Mouse (Mus musculus): Measurements from ENCODE around the gene Flg.
A peak's percentile ranks its signal among the peaks of the same experiment; 100 is the strongest.

Flg gene

GRCm38 (mm10) chr3:93273223-93273622 lies at the start of gene Flg:
TSS of gene Flg (plus strand) at chr3:93273523.
- DNase-seq (ENCODE audit: low read depth, low spot score), result no peak

- no peak for DNase-seq (ENCODE audit: low read depth, low spot score)
Observed at GRCm38 (mm10) chr3:93297542-93297941, 24.2 kb downstream of the Flg start.

- DNase-seq (ENCODE audit: low read depth, low spot score), result no peak
Observed at GRCm38 (mm10) chr3:93299832-93300231, 26.5 kb downstream of the Flg start.

- no peak for DNase-seq (ENCODE audit: low read depth, low spot score)
Observed at GRCm38 (mm10) chr3:93301896-93302295, 28.6 kb downstream of the Flg start.

GRCm38 (mm10) chr3:93306142-93306541 lies 32.8 kb downstream of the Flg start:
- peak; percentile 51 for DNase-seq (ENCODE audit: low read depth, low spot score)

- DNase-seq (ENCODE audit: low read depth, low spot score), result no peak
Observed at GRCm38 (mm10) chr3:93311371-93311770, 38.0 kb downstream of the Flg start.

- no peak for DNase-seq (ENCODE audit: low read depth, low spot score)
Observed at GRCm38 (mm10) chr3:93314388-93314787, 41.1 kb downstream of the Flg start.

- no peak for DNase-seq (ENCODE audit: low read depth, low spot score)
Observed at GRCm38 (mm10) chr3:93319449-93319848, 46.1 kb downstream of the Flg start, which contains the start of gene Hrnr. TSS of gene Hrnr (plus strand) at chr3:93319749.

- DNase-seq (ENCODE audit: low read depth, low spot score), result no peak
Observed at GRCm38 (mm10) chr3:93337749-93338148, 64.4 kb downstream of the Flg start.

GRCm38 (mm10) chr3:93340021-93340420 lies 66.7 kb downstream of the Flg start:
- no peak for DNase-seq (ENCODE audit: low read depth, low spot score)
